Mouse (Mus musculus): Measurements from ENCODE around the gene Bpifa6.

- TF ChIP-seq FLI1 (IDR thresholded peaks at IDR 0.05; ENCODE audit: low read length) = no peak
- TF ChIP-seq GATA1 (IDR thresholded peaks at IDR 0.05; ENCODE audit: borderline replicate concordance, low read length) = no peak
Measured at GRCm38 (mm10) chr2:153974582-153974981, at the start of gene Bpifa6.

Data from megakaryocyte, embryonic 14.5 days (primary cell).